Mouse (Mus musculus) gastrocnemius, adult 18-20 months (tissue): ENCODE measurements at regions not wholly inside any gene's neighbourhood (a gene's known extent, or its start where the extent isn't known, plus 50 kb on each side); places are given as distances from the start of the nearest gene placed in this dataset.

Experiments used
- DNase-seq: peaks from one replicate; pipeline ENCODE4 v3.0.0; 2021; ENCODE audit warnings: low spot score

DNA sequence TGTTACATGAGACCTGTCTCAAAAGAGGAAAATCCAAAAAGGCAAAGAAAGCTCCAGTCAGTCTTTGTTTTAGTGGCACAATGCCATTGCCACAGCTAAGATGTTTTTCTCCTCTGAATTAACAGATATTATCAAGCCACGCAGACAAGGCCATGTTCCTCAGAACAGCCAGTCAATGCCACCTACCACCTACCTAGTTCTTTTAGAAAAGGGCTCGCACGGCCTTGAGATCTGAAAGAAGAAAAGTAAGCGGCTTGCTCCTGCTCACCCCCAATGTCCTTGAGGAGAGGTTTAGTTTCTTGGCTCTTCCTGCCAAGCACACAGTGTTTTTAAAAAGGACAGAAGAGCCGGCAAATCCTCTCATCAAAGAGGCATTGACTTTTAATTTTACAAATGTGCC is 88.7 kb upstream of the Noct start:
- DNase-seq, result no peak

GRCm38 (mm10) chr3:51137730-51138312 is 86.4 kb upstream of the Noct start:
- DNase-seq, result no peak

- no peak for DNase-seq
Measured at GRCm38 (mm10) chr3:51145985-51146384, 78.3 kb upstream of the Noct start.

DNA sequence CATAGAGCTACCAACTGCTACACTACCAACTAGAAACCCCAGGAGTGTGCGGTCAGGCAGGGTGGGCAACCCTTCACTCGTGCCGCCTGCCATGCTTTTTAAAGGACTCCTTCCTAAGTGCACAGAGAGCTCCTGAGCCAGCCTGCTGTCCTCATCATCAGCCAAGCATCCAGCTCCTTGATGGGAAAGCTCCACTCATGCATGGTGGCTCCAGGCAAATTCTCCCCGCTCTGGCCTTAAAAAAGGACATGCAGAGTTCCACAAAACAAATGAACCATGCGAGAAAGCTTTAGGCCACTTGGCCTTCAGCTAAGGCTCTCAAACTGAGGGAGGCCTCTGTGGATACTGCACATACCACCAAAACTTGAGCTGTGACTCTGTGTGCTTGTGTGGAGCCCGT is 74.2 kb upstream of the Noct start:
- no peak for DNase-seq

GRCm38 (mm10) chr3:51151104-51151503 is 73.1 kb upstream of the Noct start:
- no peak for DNase-seq

DNA sequence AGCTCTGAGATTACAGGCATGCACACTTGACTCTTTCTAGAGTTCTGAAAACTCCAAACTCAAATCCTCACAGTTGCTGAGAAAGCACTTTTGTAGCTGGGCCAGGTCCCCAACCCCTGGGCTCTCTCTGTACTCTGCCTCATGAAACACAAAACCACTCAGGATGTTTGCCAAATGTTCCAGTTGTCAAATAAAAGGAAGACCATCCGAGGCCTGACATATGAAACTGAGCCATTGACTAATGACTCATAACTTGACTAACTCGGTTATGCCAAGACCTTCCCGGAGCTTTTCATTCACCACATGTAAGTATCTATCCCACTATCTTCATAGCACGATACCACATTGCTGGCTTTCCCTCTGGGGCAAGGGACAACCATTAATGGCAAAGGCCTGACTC is 68.6 kb upstream of the Noct start:
- peak; percentile 76 for DNase-seq

DNA sequence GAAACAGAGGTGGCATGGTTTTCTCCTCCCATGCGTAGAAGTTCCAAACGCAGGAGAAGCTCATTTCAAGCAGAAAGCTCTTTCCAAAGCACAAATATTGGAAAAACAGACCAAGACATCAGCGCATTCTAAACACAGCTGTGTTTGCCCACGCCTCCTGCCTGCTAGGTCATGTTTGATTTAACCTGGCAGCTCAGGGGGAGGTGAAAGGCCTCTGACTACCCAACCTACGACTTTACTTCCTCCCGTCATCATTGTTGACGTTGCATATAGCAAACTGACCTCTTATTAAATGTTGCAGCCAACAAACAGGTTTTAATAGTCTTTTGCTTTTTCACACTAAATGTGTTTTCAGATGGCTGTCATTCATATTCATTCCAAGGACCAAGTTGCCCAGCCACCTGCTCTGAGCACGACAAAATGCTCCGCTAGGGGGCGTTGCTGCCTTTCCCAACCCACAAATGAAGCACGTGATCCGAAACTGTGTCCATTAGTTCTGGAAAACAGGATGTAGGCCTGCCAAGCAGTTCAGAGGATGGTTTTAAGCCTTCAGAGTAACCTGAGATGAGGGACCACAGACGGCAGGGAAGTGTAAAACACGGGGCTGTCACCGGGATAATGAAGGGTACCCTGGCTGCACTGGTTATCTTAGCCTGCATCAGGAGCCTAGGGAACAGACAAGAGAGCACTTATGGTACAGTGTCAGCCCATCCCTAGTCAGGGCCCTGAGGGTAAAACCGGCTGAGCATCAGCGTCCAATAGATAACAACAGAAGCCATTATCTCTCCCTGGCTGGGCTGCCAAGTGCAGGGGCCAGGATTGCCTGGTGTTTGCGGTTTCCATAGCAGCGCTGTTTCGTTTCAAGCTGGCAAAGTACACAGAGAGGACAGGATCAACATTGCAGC is 67.6 kb upstream of the Noct start:
- DNase-seq, result peak; percentile 65

GRCm38 (mm10) chr3:51157291-51157650 is 67.0 kb upstream of the Noct start:
- no peak for DNase-seq

DNA sequence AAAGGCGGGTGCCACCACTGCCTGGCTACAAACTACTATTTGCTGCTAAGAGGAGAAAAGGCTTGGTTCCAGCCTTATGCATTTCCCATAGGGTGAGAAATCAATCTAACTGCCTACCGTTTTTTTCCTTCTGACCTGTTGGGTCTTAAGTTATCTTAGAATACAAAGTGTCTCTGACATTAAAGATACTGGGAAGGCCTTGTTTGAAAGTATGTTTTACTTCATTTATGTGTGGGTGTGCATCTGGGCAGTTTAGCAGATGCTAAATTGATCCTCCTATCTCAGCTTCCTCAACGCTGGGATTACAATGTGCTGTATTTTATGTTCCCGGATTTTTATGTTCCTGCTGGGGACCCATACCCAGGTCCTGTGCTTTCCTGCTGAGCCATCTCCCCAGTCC is 65.8 kb upstream of the Noct start:
- no peak for DNase-seq

DNA sequence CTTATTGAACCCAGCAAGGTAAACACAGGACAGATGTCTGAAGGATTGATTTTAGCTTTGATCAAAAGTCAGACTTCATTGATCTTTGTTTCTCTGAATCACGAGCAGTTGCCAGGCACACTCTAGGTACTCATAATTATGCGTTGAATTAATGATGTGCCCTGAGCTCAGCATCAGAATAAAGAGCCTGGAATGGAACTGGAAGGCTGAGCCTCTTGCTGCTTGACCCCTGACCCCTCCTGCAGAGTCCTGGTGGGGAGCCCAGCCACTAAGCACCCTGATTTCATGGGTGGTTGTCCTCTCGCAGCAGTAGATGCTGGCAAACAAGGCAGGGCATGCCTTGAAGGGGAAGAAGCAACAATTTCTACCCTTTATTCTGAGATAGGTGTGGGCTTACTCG is 64.9 kb upstream of the Noct start:
- no peak for DNase-seq

DNA sequence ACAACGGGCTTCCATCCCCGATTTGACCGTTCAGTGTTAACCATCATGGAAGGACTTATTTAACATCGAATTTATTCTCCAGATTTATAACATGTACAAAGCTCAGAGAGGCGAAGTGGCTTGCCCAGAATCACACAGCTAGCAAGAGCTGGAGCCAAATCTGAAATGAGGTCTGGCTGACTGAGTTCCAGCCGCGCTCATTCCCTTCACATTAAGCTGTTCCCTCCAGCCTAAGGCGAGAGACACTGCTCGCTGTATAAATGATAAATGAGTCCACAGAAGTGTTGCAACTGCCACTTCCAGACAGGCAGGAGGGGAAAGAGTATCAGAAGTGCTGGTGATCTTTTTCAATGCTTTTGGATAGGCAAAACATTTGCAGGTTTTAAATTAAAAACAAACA is 64.4 kb upstream of the Noct start:
- no peak for DNase-seq

DNA sequence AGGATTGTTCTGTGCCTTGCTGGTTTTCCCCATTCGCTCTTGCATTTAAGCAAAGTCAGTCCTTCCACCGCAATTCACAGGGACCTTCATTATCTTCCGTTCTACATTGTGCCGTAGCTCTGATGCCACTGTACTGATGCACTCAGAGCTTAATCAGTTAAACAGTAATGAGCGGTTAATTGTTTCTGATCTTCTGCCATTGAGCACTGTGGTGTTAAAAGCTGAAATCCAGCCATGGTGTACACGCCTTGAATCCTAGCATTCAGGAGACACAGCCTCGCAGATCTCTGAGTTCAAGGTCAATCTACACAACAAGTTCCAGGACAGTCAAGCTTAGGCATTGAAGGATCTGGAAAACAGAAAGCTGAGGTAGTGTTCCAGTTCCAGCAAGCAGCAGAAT is 63.6 kb upstream of the Noct start:
- DNase-seq, result no peak

DNA sequence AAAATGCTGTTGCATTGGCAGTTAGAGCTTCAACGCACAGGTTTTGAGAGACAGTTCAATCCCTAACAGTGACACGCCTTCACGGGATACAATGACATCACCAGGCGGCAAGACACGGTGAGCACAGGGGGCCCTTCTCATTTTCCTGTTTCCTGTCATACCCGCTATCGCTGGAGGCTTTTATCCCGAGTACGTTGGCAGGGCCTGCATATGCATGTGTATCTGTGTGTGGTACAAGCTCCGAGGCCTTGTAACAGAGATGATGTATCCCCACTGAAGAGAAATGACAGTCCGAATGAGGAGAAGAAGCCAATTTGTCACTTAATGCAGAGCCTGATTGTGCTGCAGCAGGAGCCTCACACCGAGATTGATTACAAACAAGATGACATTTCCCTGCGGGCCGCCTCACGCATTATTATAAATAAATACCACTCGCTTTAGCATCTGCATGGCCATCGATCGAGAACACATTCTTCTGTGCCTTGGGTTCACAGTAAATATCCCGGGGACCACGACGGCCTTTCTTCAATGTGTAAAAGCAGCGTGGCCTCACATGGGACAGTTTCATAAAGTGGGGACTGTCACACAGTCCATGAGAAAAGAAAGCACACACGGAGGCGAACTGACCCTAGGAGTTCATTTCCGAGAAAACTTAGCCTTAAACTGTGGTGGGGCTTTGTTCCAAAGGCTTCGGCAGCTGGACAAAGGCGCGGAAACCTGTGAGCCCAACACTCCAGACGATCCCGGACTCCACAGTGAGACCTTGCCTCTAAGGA is 54.9 kb upstream of the Noct start:
- DNase-seq, result no peak

DNA sequence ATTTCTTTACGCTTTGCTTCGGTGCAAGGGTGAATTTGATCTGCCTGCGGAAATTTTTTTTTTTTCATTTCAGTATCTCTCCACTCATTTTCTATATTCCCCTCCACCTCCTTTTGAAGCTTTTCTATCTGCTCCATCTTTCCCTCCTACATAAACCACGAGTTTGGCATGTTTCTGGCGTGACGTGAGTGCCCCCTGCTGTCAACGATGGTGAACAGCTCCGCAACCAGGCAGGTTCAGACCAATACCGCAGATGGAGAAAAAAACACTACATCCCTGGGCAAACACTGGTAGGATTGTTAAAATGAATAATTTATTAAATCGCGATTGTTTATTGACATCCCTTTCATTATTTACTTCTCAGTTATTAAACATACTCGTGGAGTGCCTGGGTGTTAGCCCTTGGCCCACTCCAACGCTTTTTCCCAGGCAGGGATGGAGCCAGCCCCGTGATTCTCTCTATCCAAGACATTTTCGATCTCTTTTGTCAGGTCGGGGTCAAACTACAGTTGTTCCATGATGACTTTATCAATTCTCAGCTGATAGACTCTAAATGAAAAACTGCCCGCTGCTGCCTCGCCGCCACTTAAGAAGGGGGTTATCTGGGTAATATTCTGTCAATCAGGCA is 53.9 kb upstream of the Noct start:
- peak; percentile 82 for DNase-seq
